Mouse (Mus musculus): ENCODE measurements at regions not wholly inside any gene's neighbourhood (a gene's known extent, or its start where the extent isn't known, plus 50 kb on each side); places are given as distances from the start of the nearest gene placed in this dataset.

GRCm38 (mm10) chr5:85870311-85870710 is 195.1 kb downstream of the Cenpc1 start:
- Histone ChIP-seq H3K9me3 (ENCODE audit: control insufficient read depth, low read length) (no peaks in the 10 kb centered on the region), H3K4me1 (ENCODE audit: control insufficient read depth, insufficient read depth, low read length) (no peaks in the 10 kb centered on the region), H3K9ac (ENCODE audit: low read depth, low read length, severe bottlenecking) (no peak overlapping the region), H3K27me3 (ENCODE audit: control insufficient read depth, insufficient read depth, low read length) (no peaks in the 10 kb centered on the region), H3K4me2 (replicated peaks; ENCODE audit: low read depth, low read length, severe bottlenecking) (no peak overlapping the region), H3K4me3 (replicated peaks; ENCODE audit: low read length) (no peak overlapping the region), H3K36me3 (ENCODE audit: control insufficient read depth, insufficient read depth, low read length) (no peaks in the 10 kb centered on the region), H3K27ac (replicated peaks; ENCODE audit: low read depth, low read length) (no peak overlapping the region)
- DNase-seq (ENCODE audit: low spot score) (no peak), ATAC-seq (ENCODE audit: low FRiP score, low read depth) (no peak)
- 83% methylated on average over 8 of the region's 8 CpGs for WGBS
- TF ChIP-seq POLR2A (IDR thresholded peaks at IDR 0.05; ENCODE audit: borderline replicate concordance, extremely low read depth, insufficient read depth, insufficient read length), result no peak

- ATAC-seq (ENCODE audit: low FRiP score, low read depth) (no peak), DNase-seq (ENCODE audit: low spot score) (no peak)
- no peak overlapping the region for H3K9ac ChIP-seq (ENCODE audit: low read depth, low read length, severe bottlenecking)
- H3K27me3 ChIP-seq (ENCODE audit: control insufficient read depth, insufficient read depth, low read length), result no peaks in the 10 kb centered on the region
- H3K9me3 ChIP-seq (ENCODE audit: control insufficient read depth, low read length), result no peaks in the 10 kb centered on the region
- no peak overlapping the region for H3K4me3 ChIP-seq (replicated peaks; ENCODE audit: low read length)
- H3K27ac ChIP-seq (replicated peaks; ENCODE audit: low read depth, low read length), result no peak overlapping the region
- 71% methylated on average over 2 of the region's 2 CpGs for WGBS
- H3K36me3 ChIP-seq (ENCODE audit: control insufficient read depth, insufficient read depth, low read length), result no peaks in the 10 kb centered on the region
- TF ChIP-seq POLR2A (IDR thresholded peaks at IDR 0.05; ENCODE audit: borderline replicate concordance, extremely low read depth, insufficient read depth, insufficient read length), result no peak
- no peaks in the 10 kb centered on the region for H3K4me1 ChIP-seq (ENCODE audit: control insufficient read depth, insufficient read depth, low read length)
- no peak overlapping the region for H3K4me2 ChIP-seq (replicated peaks; ENCODE audit: low read depth, low read length, severe bottlenecking)
Measured at GRCm38 (mm10) chr5:85832556-85832955, 232.8 kb downstream of the Cenpc1 start.

GRCm38 (mm10) chr5:85795531-85796197 is 269.7 kb downstream of the Cenpc1 start:
- Histone ChIP-seq H3K27ac (replicated peaks; ENCODE audit: low read depth, low read length) (no peak overlapping the region), H3K27me3 (ENCODE audit: control insufficient read depth, insufficient read depth, low read length) (no peaks in the 10 kb centered on the region), H3K4me1 (ENCODE audit: control insufficient read depth, insufficient read depth, low read length) (no peaks in the 10 kb centered on the region), H3K36me3 (ENCODE audit: control insufficient read depth, insufficient read depth, low read length) (no peaks in the 10 kb centered on the region), H3K4me3 (replicated peaks; ENCODE audit: low read length) (no peak overlapping the region), H3K9me3 (ENCODE audit: control insufficient read depth, low read length) (no peaks in the 10 kb centered on the region), H3K9ac (ENCODE audit: low read depth, low read length, severe bottlenecking) (no peak overlapping the region), H3K4me2 (replicated peaks; ENCODE audit: low read depth, low read length, severe bottlenecking) (no peak overlapping the region)
- TF ChIP-seq POLR2A (IDR thresholded peaks at IDR 0.05; ENCODE audit: borderline replicate concordance, extremely low read depth, insufficient read depth, insufficient read length), result no peak
- DNase-seq (ENCODE audit: low spot score), result no peak
- 76% methylated on average over 14 of the region's 14 CpGs for WGBS
- no peak for ATAC-seq (ENCODE audit: low FRiP score, low read depth)

- Histone ChIP-seq H3K9ac (ENCODE audit: low read depth, low read length, severe bottlenecking) (no peak overlapping the region), H3K36me3 (ENCODE audit: control insufficient read depth, insufficient read depth, low read length) (no peaks in the 10 kb centered on the region), H3K4me3 (replicated peaks; ENCODE audit: low read length) (no peak overlapping the region), H3K4me2 (replicated peaks; ENCODE audit: low read depth, low read length, severe bottlenecking) (no peak overlapping the region), H3K27me3 (ENCODE audit: control insufficient read depth, insufficient read depth, low read length) (no peaks in the 10 kb centered on the region), H3K27ac (replicated peaks; ENCODE audit: low read depth, low read length) (no peak overlapping the region), H3K9me3 (ENCODE audit: control insufficient read depth, low read length) (no peaks in the 10 kb centered on the region), H3K4me1 (ENCODE audit: control insufficient read depth, insufficient read depth, low read length) (no peaks in the 10 kb centered on the region)
- DNase-seq (ENCODE audit: low spot score) (no peak), ATAC-seq (ENCODE audit: low FRiP score, low read depth) (no peak)
- TF ChIP-seq POLR2A (IDR thresholded peaks at IDR 0.05; ENCODE audit: borderline replicate concordance, extremely low read depth, insufficient read depth, insufficient read length), result no peak
- 75% methylated on average over 4 of the region's 4 CpGs for WGBS
Measured at GRCm38 (mm10) chr5:85793148-85793547, 272.2 kb downstream of the Cenpc1 start.

- WGBS, result 47% methylated on average over 8 of the region's 8 CpGs
- H3K9me3 ChIP-seq (ENCODE audit: control insufficient read depth, low read length), result no peaks in the 10 kb centered on the region
- no peak overlapping the region for H3K4me2 ChIP-seq (replicated peaks; ENCODE audit: low read depth, low read length, severe bottlenecking)
- no peak overlapping the region for H3K27ac ChIP-seq (replicated peaks; ENCODE audit: low read depth, low read length)
- H3K27me3 ChIP-seq (ENCODE audit: control insufficient read depth, insufficient read depth, low read length), result no peaks in the 10 kb centered on the region
- no peaks in the 10 kb centered on the region for H3K36me3 ChIP-seq (ENCODE audit: control insufficient read depth, insufficient read depth, low read length)
- ATAC-seq (ENCODE audit: low FRiP score, low read depth) (no peak), DNase-seq (ENCODE audit: low spot score) (peak; percentile 18)
- H3K4me1 ChIP-seq (ENCODE audit: control insufficient read depth, insufficient read depth, low read length), result no peaks in the 10 kb centered on the region
- TF ChIP-seq POLR2A (IDR thresholded peaks at IDR 0.05; ENCODE audit: borderline replicate concordance, extremely low read depth, insufficient read depth, insufficient read length), result no peak
- no peak overlapping the region for H3K4me3 ChIP-seq (replicated peaks; ENCODE audit: low read length)
- H3K9ac ChIP-seq (ENCODE audit: low read depth, low read length, severe bottlenecking), result no peak overlapping the region
Measured at GRCm38 (mm10) chr5:85780730-85781454, 284.5 kb downstream of the Cenpc1 start.
